Mouse (Mus musculus): ENCODE measurements around the gene Fam187b.

DNA sequence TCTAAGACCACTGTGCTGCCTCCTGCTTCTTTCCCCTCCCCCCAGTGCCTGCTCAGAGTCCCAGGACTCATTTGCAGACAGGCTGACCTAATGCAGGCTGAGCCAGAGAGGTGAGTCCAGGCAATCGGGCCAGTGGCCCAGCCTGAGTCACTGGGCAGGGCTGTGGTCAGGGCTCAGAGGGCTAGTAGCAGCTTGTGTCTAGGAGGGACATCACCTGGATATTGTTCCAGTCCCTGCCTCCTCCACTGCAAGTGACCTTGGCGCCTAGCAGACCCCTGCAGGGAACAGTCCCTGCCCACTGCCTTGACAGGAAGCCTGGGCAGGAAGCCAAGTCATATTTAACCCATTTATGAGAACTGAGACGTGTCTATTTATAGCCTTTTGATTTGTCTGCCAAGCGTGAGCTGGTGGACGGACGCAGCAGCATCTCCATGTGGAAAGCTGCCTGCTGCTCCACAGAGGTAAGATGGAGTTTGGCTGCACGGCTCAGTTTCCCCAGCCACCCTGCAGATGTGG, 27.0 kb downstream of the Fam187b start:
- TF ChIP-seq CTCF (IDR thresholded peaks at IDR 0.05; ENCODE audit: borderline replicate concordance, control insufficient read depth, extremely low read depth, insufficient read depth, low read length, poor library complexity): no peak
- TF ChIP-seq POLR2A (IDR thresholded peaks at IDR 0.05; ENCODE audit: control insufficient read depth, extremely low read depth, insufficient read depth, low read length, poor library complexity): no peak
